Mouse (Mus musculus): Measurements from ENCODE around the gene Hnrnpf. TPM values are rescaled to one million over a fixed set of nuclear protein-coding genes. Genes with fewer than 3 reads are reported as not detected.
A peak's percentile ranks its signal among the peaks of the same experiment; 100 is the strongest.

Hnrnpf gene
- polyA plus RNA-seq, 1 experiment from 2014 or later, result 313 TPM

DNA sequence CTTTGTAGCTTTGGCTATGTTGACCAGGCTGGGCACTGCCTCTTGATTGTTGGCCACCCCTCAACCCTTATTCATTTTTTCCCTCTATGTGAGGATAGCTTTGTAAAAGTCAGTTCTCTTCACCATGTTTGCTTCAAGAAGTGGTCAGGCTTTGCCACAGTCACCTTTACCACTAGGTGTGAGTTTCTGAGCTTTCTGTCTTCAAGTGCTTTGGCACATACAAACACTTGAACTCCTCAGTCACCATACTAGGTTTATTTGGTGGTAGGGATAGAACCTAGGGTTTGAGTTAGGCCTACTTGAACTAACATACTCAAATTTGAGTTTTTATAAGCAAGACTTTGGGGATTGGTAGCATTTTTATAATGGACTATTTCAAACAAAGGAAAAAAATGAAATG is 14.4 kb downstream of the Hnrnpf start:
- Histone ChIP-seq H3K9me3 (no peaks in the 10 kb centered on the region), H3K4me1 (replicated peaks) (peaks cover 38% of the 10 kb centered on the region), H3K27ac (no peak overlapping the region), H3K36me3 (no peaks in the 10 kb centered on the region), H3K4me2 (no peak overlapping the region), H3K4me3 (no peak overlapping the region), H3K9ac (no peak overlapping the region), H3K27me3 (no peaks in the 10 kb centered on the region)
- no peak for ATAC-seq (ENCODE audit: low FRiP score)

GRCm38 (mm10) chr6:117916205-117916736 is 16.1 kb downstream of the Hnrnpf start:
- peak overlapping the region; percentile 93 for H3K4me2 ChIP-seq
- peak overlapping the region; percentile 77 for H3K9ac ChIP-seq
- peak overlapping the region; percentile 79; the same call in 1 of the 2 replicates for H3K27ac ChIP-seq
- no peaks in the 10 kb centered on the region for H3K27me3 ChIP-seq
- H3K4me1 ChIP-seq (replicated peaks), result peaks cover 35% of the 10 kb centered on the region
- ATAC-seq (ENCODE audit: low FRiP score), result no peak
- peak overlapping the region; percentile 56 for H3K4me3 ChIP-seq
- H3K9me3 ChIP-seq, result no peaks in the 10 kb centered on the region
- WGBS, result 3% methylated on average over 12 of the region's 12 CpGs
- H3K36me3 ChIP-seq, result no peaks in the 10 kb centered on the region

- peak; percentile 93 for ATAC-seq (ENCODE audit: low FRiP score)
- WGBS, result under 1% methylated on average over 62 of the region's 62 CpGs
- peak overlapping the region; percentile 56 for H3K4me3 ChIP-seq
These were observed 16.8 kb downstream of the Hnrnpf start for GRCm38 (mm10) chr6:117916737-117917426.

GRCm38 (mm10) chr6:117917576-117917975 is 17.5 kb downstream of the Hnrnpf start:
- H3K9me3 ChIP-seq, result no peaks in the 10 kb centered on the region
- peak overlapping the region; percentile 93 for H3K4me2 ChIP-seq
- H3K9ac ChIP-seq, result peak overlapping the region; percentile 77
- no peaks in the 10 kb centered on the region for H3K36me3 ChIP-seq
- ATAC-seq (ENCODE audit: low FRiP score), result peak; percentile 43; the same call in 1 of the 2 replicates
- peak overlapping the region; percentile 79 for H3K27ac ChIP-seq
- 2% methylated on average over 21 of the region's 21 CpGs for WGBS
- H3K27me3 ChIP-seq, result no peaks in the 10 kb centered on the region
- peaks cover 35% of the 10 kb centered on the region for H3K4me1 ChIP-seq (replicated peaks)
- H3K4me3 ChIP-seq, result peak overlapping the region; percentile 56

More at GRCm38 (mm10) chr6:117916737-117917426, 16.8 kb downstream of the Hnrnpf start:
- Histone ChIP-seq H3K9me3 (no peaks in the 10 kb centered on the region), H3K27me3 (no peaks in the 10 kb centered on the region), H3K36me3 (no peaks in the 10 kb centered on the region), H3K4me1 (replicated peaks) (peaks cover 35% of the 10 kb centered on the region), H3K9ac (peak overlapping the region; percentile 77), H3K4me2 (peak overlapping the region; percentile 93), H3K27ac (peak overlapping the region; percentile 79)

GRCm38 (mm10) chr6:117918043-117918442 is 17.9 kb downstream of the Hnrnpf start:
- peak overlapping the region; percentile 77 for H3K9ac ChIP-seq
- H3K27ac ChIP-seq, result peak overlapping the region; percentile 79
- no peak for ATAC-seq (ENCODE audit: low FRiP score)

DNA sequence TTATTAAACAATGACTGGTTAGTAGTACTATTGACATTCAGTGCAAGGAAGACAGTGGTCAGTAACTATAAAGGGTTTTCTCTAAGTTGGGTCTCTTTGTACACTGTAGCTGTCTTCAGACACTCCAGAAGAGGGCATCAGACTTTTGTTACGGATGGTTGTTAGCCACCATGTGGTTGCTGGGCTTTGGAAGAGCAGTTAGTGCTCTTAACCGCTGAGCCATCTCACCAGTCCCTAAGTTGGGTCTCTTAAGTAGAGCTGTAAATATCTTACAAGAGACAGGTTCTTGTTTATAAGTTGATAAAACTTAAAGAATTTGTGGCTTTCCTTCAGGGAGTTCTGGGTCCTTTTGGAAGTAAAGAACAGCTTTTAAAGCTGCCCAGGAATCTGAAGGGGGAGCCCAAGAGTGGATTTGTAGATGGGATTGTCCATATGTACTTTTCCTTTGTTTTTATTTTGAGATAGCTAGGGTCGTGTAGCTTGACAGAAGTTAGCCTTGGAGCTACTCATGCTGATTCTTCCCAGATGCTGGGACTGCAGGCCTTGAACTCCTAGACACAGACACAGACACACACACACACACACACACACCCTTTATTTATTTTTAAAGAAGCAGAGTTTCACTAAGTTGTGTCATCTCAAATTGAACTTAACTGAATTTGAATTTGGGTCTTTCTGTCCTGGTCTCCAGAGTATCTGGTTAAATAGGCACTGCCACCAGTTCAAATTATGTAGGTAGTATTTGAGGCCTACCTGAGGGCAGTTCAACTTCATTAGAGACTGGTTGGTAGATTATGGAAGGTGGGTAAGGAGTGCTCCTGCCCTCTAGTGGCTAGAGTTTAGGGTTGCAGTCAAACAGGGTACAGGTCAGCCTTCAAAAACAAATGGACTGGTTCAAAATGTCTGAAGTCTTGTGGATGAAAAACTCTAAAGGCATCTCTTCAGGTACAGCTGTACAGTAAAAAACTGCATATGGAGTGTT is 20.8 kb downstream of the Hnrnpf start:
- H3K9me3 ChIP-seq, result no peaks in the 10 kb centered on the region
- no peak overlapping the region for H3K4me3 ChIP-seq
- H3K9ac ChIP-seq, result no peak overlapping the region
- H3K27me3 ChIP-seq, result no peaks in the 10 kb centered on the region
- H3K27ac ChIP-seq, result no peak overlapping the region
- ATAC-seq (ENCODE audit: low FRiP score), result no peak
- H3K36me3 ChIP-seq, result peaks cover 5% of the 10 kb centered on the region
- WGBS, result 73% methylated on average over 3 of the region's 3 CpGs
- H3K4me1 ChIP-seq (replicated peaks), result peaks cover 34% of the 10 kb centered on the region
- no peak overlapping the region for H3K4me2 ChIP-seq

More at GRCm38 (mm10) chr6:117918043-117918442, 17.9 kb downstream of the Hnrnpf start:
- Histone ChIP-seq H3K9me3 (no peaks in the 10 kb centered on the region), H3K4me2 (peak overlapping the region; percentile 93), H3K27me3 (no peaks in the 10 kb centered on the region), H3K36me3 (no peaks in the 10 kb centered on the region), H3K4me3 (peak overlapping the region; percentile 56), H3K4me1 (replicated peaks) (peaks cover 35% of the 10 kb centered on the region)
- 28% methylated on average over 5 of the region's 5 CpGs for WGBS

DNA sequence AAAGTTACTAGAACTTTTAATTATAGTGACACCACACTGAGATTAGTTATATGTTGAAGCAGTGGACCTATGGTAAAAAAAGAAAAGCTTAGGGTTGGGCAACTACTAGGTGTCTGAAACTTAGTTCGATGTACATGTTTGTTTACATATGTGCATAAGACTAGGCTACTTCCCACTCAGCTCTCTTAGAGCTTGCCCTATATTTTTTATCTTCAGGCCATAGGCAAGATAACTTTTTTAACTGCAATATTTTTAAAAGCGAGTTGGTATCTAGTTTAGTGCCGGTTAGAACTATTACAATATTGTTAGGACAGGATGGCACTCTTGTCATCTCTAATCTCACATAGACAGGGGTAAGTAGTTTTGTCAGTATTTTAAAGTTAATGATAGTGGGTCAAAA is 21.9 kb downstream of the Hnrnpf start:
- peaks cover 23% of the 10 kb centered on the region for H3K4me1 ChIP-seq (replicated peaks)
- no peak overlapping the region for H3K27ac ChIP-seq
- peaks cover 12% of the 10 kb centered on the region for H3K36me3 ChIP-seq
- no peak overlapping the region for H3K4me2 ChIP-seq
- no peak overlapping the region for H3K4me3 ChIP-seq
- H3K27me3 ChIP-seq, result no peaks in the 10 kb centered on the region
- 95% methylated on average over 3 of the region's 3 CpGs for WGBS
- ATAC-seq (ENCODE audit: low FRiP score), result no peak
- no peak overlapping the region for H3K9ac ChIP-seq
- H3K9me3 ChIP-seq, result no peaks in the 10 kb centered on the region

DNA sequence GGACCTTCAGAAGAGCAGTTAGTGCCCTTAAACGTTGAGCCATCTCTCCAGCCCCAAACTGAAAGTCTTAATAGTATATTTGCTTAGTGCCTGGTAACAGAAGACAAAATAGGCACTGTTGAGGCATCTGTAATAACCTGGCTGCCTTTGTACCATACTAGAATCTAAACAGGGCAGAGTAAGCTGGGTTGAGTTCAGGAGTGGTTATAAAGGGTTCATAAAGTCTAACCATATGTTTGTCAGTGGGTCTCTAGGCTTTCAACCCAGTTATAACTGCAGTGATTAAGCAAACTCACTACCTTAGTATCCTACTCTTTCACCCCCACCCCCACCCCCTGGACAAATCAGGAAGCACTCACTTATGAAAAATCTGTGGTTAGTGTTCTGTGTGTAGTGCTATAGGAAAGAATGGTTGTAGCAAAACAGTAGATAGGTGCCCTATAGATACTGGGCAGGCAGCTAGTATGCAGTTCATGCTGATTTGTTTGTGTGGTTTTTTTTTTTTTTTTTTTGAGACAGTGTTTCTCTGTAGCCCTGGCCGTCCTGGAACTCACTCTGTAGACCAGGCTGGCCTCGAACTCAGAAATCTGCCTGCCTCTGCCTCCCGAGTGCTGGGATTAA is 26.9 kb downstream of the Hnrnpf start:
- Histone ChIP-seq H3K4me2 (no peak overlapping the region), H3K4me1 (replicated peaks) (no peaks in the 10 kb centered on the region), H3K27me3 (no peaks in the 10 kb centered on the region), H3K9ac (no peak overlapping the region), H3K36me3 (peaks cover 41% of the 10 kb centered on the region), H3K9me3 (no peaks in the 10 kb centered on the region), H3K4me3 (no peak overlapping the region), H3K27ac (no peak overlapping the region)
- WGBS, result 80% methylated on average over 4 of the region's 4 CpGs
- ATAC-seq (ENCODE audit: low FRiP score), result no peak

GRCm38 (mm10) chr6:117927955-117928354 is 27.8 kb downstream of the Hnrnpf start:
- WGBS, result 91% methylated on average over 7 of the region's 7 CpGs
- H3K27me3 ChIP-seq, result no peaks in the 10 kb centered on the region
- no peak overlapping the region for H3K9ac ChIP-seq

DNA sequence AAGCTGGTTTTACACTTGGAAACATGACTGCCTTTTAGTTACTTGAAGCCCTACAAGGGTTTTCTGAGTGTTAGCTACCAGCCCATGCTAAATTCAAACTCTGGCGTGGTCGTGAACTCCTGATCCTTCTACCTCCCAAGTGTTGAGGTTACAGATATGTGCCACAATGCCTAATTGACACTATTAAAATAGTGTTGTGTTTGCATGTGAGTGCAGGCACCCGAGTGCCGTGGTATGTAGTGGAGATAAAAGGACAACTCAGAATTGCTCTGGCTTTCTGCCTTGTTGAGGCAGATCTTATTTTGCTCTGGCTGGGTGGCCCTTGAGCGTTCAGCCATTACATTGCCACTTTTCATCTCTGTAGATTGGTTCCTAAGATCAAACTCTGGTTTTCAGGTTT is 28.6 kb downstream of the Hnrnpf start:
- Histone ChIP-seq H3K4me2 (no peak overlapping the region), H3K36me3 (peaks cover 41% of the 10 kb centered on the region), H3K4me1 (replicated peaks) (no peaks in the 10 kb centered on the region), H3K9ac (no peak overlapping the region), H3K27ac (no peak overlapping the region), H3K27me3 (no peaks in the 10 kb centered on the region), H3K9me3 (no peaks in the 10 kb centered on the region), H3K4me3 (no peak overlapping the region)
- 90% methylated on average over 5 of the region's 5 CpGs for WGBS
- no peak for ATAC-seq (ENCODE audit: low FRiP score)

More at GRCm38 (mm10) chr6:117927955-117928354, 27.8 kb downstream of the Hnrnpf start:
- Histone ChIP-seq H3K4me2 (no peak overlapping the region), H3K9me3 (no peaks in the 10 kb centered on the region), H3K4me3 (no peak overlapping the region), H3K27ac (no peak overlapping the region), H3K36me3 (peaks cover 41% of the 10 kb centered on the region), H3K4me1 (replicated peaks) (no peaks in the 10 kb centered on the region)
- ATAC-seq (ENCODE audit: low FRiP score), result no peak

DNA sequence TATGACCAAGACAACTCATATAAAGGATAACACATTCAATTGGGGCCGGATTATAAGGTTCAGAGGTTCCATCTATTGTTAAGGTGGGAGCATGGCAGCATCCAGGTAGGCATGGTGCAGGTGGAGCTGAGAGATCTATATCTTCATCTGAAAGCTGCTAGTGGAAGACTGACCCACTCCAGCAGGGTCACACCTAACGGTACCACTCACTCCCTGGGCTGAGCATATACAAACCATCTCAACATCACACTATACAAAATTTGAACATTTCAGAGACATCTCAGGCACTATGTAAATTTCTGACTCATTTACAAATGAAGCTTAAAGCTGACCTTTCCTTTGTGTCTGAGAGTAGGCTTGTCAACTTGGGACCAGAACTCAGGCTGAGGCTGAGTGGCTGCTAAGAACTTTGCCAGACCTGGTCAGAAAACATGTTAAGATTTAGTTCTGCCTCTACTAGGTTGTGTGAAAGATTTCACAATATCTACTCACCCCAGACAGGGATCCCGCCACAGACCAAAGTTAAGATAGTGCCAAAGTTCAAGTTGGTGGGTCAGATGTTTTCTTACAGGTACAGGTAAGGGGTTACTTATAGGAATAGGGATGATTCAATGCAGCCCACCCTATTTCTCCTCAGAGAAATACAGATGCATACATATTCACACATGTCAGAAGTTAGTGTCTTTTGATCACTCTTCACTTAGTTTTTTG is 30.0 kb downstream of the Hnrnpf start:
- no peak overlapping the region for H3K27ac ChIP-seq
- no peak overlapping the region for H3K9ac ChIP-seq
- peaks cover 41% of the 10 kb centered on the region for H3K36me3 ChIP-seq
- 91% methylated on average over 3 of the region's 3 CpGs for WGBS
- no peaks in the 10 kb centered on the region for H3K4me1 ChIP-seq (replicated peaks)
- H3K4me2 ChIP-seq, result no peak overlapping the region
- no peak overlapping the region for H3K4me3 ChIP-seq
- H3K9me3 ChIP-seq, result no peaks in the 10 kb centered on the region
- ATAC-seq (ENCODE audit: low FRiP score), result no peak
- H3K27me3 ChIP-seq, result no peaks in the 10 kb centered on the region
